Mouse (Mus musculus) intestine, embryonic 15.5 days (tissue): Measurements from ENCODE around the gene Fam120b. TPM values are rescaled to one million over a fixed set of nuclear protein-coding genes. Genes with fewer than 3 reads are reported as not detected.
"Not testable (repeated sequence)": the region's sequence is repeated elsewhere in the genome, so short reads cannot be mapped to it uniquely, and the experiment has no call there.

Experiments
- ATAC-seq: fragments of 200-750 bp; cut with Nextera tagmentation; 2 replicates; pipeline ENCODE4 v1.8.0; 2017; ENCODE audit warnings: moderate TSS enrichment, moderate library complexity
- H3K27ac ChIP-seq: fragments of 300-500 bp; sonication (generic); 2 replicates; pipeline ENCODE4 v1.5.1; 2015; ENCODE audit warnings: mild to moderate bottlenecking, inconsistent platforms
- H3K27me3 ChIP-seq: fragments of 300-500 bp; sonication (generic); replicated peaks from 2 replicates; pipeline ENCODE4 v1.6.1; 2015; ENCODE audit warnings: inconsistent platforms
- H3K36me3 ChIP-seq: fragments of 300-500 bp; sonication (generic); 2 replicates; pipeline ENCODE4 v1.6.1; 2015; ENCODE audit warnings: inconsistent platforms
- H3K4me1 ChIP-seq: fragments of 300-500 bp; sonication (generic); replicated peaks from 2 replicates; pipeline ENCODE4 v1.6.1; 2015; ENCODE audit warnings: inconsistent platforms
- H3K4me2 ChIP-seq: fragments of 300-500 bp; sonication (generic); replicated peaks from 2 replicates; pipeline ENCODE4 v1.6.1; 2015; ENCODE audit warnings: mild to moderate bottlenecking, inconsistent platforms
- H3K4me3 ChIP-seq: fragments of 300-500 bp; sonication (generic); replicated peaks from 2 replicates; pipeline ENCODE4 v1.5.1; 2015; ENCODE audit warnings: inconsistent platforms
- H3K9ac ChIP-seq: fragments of 300-500 bp; sonication (generic); 2 replicates; pipeline ENCODE4 v1.6.1; 2015; ENCODE audit warnings: inconsistent platforms
- H3K9me3 ChIP-seq: fragments of 300-500 bp; sonication (generic); 2 replicates; pipeline ENCODE4 v1.6.1; 2016; ENCODE audit warnings: inconsistent platforms
- WGBS: fragments of 180-500 bp; shearing (Covaris S2); methylation state at CpG from one replicate; pipeline ENCODE4 v1.1.7; 2015; 5-methylcytosine and 5-hydroxymethylcytosine counted together
- polyA plus RNA-seq: library from polyadenylated mRNA; unstranded; fragments of >200 nt; fragmentation: Nextera tagmentation; extraction: Ambion mirVana; gene quantifications from 2 replicates; pipeline ENCODE4 v1.2.1, GENCODE M21; 2015

Fam120b gene
- polyA plus RNA-seq, 1 experiment from 2014 or later: 26.9 TPM

DNA sequence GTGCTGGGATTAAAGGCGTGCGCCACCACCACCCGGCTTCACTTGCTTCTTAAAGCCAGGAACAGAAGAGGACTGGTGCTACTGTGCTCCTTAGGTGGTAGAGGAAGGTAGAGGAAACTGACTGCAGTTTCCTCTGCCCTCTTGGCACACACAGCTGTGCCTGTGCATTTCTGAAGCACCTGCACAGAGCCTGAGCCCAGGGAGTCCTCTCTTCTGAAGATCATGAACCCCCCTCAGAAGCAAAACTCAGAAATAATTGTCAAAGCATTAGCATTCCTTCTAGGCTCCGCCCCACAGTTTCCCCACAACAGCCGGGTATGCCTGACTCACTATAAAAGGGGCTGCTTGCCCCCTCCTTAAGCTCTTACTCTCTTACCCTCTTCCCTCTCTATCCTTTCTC, 51.8 kb downstream of the Fam120b start:
- Histone ChIP-seq H3K27me3 (no peaks in the 10 kb centered on the region), H3K4me1 (no peaks in the 10 kb centered on the region), H3K4me2 (no peak overlapping the region), H3K4me3 (no peak overlapping the region), H3K9me3 (no peaks in the 10 kb centered on the region), H3K27ac (no peak overlapping the region), H3K36me3 (no peaks in the 10 kb centered on the region), H3K9ac (no peak overlapping the region)
- ATAC-seq: no peak
- 70% methylated on average over 5 of the region's 5 CpGs for WGBS

DNA sequence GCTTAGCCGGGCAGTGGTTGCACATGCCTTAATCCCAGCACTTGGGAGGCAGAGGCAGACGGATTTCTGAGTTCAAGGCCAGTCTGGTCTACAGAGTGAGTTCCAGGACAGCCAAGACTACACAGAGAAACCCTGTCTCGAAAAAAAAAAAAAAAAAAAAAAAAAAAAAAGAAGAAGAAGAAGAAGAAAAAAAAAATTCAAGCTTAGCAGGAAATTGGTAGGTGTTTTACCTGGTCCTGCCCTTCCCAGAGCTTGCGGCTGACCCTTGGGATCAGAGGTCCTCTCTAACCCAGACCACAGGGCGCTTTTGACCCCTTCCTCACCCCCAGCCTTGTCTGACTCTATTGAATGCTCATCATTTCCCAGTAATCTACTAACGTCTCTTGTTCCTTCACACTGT, 53.1 kb downstream of the Fam120b start:
- not testable (repeated sequence) for H3K27me3 ChIP-seq, H3K27ac ChIP-seq, ATAC-seq, H3K9me3 ChIP-seq, H3K9ac ChIP-seq, H3K4me2 ChIP-seq, H3K4me1 ChIP-seq, H3K36me3 ChIP-seq, H3K4me3 ChIP-seq
- WGBS: 66% methylated on average over 6 of the region's 6 CpGs

DNA sequence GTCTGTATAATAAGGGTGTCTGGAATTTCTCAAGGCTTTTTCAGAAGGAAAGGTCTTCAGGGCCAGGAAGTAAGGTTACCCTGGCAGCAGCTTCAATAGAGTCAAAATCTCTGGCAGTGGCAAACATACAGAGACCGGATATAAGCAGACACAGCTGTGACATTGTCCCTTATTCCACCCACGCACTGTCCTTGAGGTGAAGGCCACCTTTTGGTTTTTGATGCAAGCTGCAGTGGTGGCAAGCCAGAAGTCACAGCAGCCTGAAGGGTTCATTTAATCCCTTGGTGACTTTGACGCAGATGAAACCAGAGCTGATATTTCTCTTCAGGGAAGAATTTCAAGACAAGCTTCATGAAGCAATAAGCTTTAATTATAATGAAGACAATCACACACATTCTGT, 53.6 kb downstream of the Fam120b start:
- H3K36me3 ChIP-seq: no peaks in the 10 kb centered on the region
- H3K4me3 ChIP-seq: no peak overlapping the region
- 61% methylated on average over 3 of the region's 3 CpGs for whole genome bisulfite sequencing
- H3K4me1 ChIP-seq: no peaks in the 10 kb centered on the region
- no peak overlapping the region for H3K9ac ChIP-seq
- ATAC-seq: no peak
- H3K27me3 ChIP-seq: no peaks in the 10 kb centered on the region
- no peak overlapping the region for H3K4me2 ChIP-seq
- no peaks in the 10 kb centered on the region for H3K9me3 ChIP-seq
- no peak overlapping the region for H3K27ac ChIP-seq

DNA sequence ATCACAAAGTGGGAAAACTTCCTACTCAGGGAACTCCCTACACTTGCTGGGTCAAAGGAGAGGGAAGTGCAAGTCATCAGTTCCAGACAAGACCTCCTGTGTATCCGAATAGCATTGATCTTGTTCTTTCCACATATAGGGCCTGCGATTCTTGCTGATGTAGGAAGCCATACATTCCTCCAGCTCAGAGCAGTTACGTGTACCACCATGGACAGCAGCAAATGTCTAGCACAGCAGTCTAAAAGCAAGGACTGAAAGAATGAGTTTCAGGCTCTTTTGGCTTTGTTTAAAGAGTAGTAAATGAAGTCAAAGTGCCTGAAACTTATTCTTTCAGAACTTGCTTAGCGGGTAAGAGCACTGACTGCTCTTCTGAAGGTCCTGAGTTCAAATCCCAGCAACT, 59.2 kb downstream of the Fam120b start:
- Histone ChIP-seq H3K27me3 (no peaks in the 10 kb centered on the region), H3K9me3 (no peaks in the 10 kb centered on the region), H3K4me3 (no peak overlapping the region), H3K9ac (no peak overlapping the region), H3K4me1 (no peaks in the 10 kb centered on the region), H3K27ac (no peak overlapping the region), H3K36me3 (no peaks in the 10 kb centered on the region), H3K4me2 (no peak overlapping the region)
- ATAC-seq: no peak
- WGBS: 66% methylated on average over 4 of the region's 4 CpGs

DNA sequence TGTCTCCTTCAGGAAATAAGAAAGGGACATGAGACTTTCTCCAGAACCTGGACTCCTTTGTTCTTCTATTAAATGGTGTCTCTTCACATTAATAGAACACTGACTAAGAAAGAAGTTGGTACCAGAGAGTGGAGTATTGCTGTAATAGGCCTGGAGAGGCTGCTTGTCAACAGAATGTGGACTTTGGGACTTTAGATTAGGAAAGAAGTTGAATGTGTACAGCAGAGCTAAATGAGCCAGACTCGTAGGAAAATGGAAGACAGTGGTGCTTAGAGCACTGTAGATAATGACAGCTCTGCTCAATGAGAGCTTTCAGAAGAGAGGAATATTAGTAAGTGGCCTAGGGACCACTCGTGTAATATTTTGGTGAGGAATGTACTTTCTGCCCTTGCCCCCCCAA, 60.6 kb downstream of the Fam120b start:
- H3K27ac ChIP-seq: no peak overlapping the region
- no peaks in the 10 kb centered on the region for H3K27me3 ChIP-seq
- H3K4me1 ChIP-seq: no peaks in the 10 kb centered on the region
- H3K36me3 ChIP-seq: no peaks in the 10 kb centered on the region
- peak; percentile 67 for ATAC-seq
- H3K9ac ChIP-seq: no peak overlapping the region
- H3K9me3 ChIP-seq: no peaks in the 10 kb centered on the region
- H3K4me2 ChIP-seq: no peak overlapping the region
- 71% methylated on average over 2 of the region's 2 CpGs for WGBS
- H3K4me3 ChIP-seq: no peak overlapping the region

DNA sequence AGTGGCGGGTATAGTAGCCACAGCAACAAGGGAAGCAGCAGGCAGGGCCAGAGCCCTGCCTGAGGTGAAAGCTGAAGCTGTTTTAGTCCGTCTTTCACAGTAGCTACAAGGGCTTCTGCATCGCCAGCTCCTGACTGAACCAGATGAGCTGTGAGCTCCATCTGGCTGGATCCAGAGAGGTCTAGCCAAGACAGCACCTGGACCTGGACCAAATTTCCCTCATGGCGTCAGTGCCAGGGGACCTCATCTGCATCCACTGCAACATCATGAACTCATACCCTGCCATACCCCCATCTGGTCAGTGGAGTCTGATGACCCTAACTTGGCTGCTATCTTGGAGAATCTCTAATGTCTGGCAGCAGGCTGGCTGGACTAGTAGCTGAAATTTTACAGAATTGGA, 63.8 kb downstream of the Fam120b start:
- Histone ChIP-seq H3K27ac (no peak overlapping the region), H3K4me2 (no peak overlapping the region), H3K9ac (no peak overlapping the region), H3K36me3 (no peaks in the 10 kb centered on the region), H3K4me1 (no peaks in the 10 kb centered on the region), H3K4me3 (no peak overlapping the region), H3K27me3 (no peaks in the 10 kb centered on the region), H3K9me3 (no peaks in the 10 kb centered on the region)
- no peak for ATAC-seq
- WGBS: 87% methylated on average over 4 of the region's 4 CpGs

DNA sequence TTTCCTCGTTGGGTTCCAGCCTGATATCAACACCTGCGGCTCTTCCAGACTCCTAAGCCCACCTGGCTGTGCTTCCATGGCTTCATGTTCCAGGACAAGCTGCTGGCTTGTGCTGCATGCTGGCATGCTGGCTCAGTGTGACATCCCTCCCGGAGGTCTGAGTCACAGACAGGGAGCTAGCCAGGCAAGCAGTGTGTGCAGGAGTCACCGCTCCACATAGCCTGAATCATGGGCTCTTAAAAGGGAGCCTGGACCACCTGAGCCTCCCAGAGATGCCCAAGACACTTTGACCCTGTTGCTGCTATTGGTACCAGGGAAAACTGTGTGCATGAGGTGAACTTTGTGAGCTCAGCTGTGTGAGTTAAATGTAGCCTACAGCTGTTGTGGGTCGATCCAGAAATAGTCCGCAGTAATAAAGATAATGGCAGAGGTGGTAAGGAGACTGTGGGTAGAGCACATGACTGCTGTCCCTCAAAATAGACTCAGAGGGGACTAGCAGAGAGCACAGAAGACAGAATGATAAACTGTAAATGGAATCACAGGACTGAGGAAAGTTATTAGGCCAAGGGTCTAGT, 66.0 kb downstream of the Fam120b start:
- WGBS: 89% methylated on average over 6 of the region's 6 CpGs
- H3K4me1 ChIP-seq: no peaks in the 10 kb centered on the region
- ATAC-seq: peak; percentile 28; the same call in 1 of the 2 replicates
- no peak overlapping the region for H3K4me2 ChIP-seq
- H3K36me3 ChIP-seq: no peaks in the 10 kb centered on the region
- no peak overlapping the region for H3K9ac ChIP-seq
- H3K4me3 ChIP-seq: no peak overlapping the region
- H3K27ac ChIP-seq: no peak overlapping the region
- no peaks in the 10 kb centered on the region for H3K9me3 ChIP-seq
- no peaks in the 10 kb centered on the region for H3K27me3 ChIP-seq

DNA sequence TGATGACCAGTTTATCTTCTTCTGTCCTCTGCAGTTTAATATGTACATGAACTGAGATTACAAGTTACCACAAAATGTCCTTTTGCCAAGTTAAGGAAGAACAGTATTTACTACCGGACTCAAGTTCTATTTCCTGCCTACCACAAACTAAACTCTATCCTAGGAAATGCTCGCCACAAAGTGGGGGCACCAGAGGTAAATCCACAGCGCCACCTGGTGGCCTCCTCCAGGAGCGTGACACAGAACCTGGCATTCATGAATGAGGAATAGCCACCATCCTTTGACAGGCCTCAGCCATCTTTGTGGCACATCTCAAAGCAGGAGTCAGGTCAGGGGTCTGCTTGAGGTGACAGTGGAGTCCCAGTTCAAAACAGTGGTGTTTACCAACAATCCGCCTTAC, 71.7 kb downstream of the Fam120b start:
- peak; percentile 62; the same call in 1 of the 2 replicates for ATAC-seq
- H3K9ac ChIP-seq: no peak overlapping the region
- no peaks in the 10 kb centered on the region for H3K27me3 ChIP-seq
- WGBS: 25% methylated on average over 5 of the region's 5 CpGs
- H3K4me1 ChIP-seq: no peaks in the 10 kb centered on the region
- H3K27ac ChIP-seq: no peak overlapping the region
- H3K4me2 ChIP-seq: no peak overlapping the region
- no peaks in the 10 kb centered on the region for H3K9me3 ChIP-seq
- no peak overlapping the region for H3K4me3 ChIP-seq
- peaks cover 10% of the 10 kb centered on the region; the same call in 1 of the 2 replicates for H3K36me3 ChIP-seq

DNA sequence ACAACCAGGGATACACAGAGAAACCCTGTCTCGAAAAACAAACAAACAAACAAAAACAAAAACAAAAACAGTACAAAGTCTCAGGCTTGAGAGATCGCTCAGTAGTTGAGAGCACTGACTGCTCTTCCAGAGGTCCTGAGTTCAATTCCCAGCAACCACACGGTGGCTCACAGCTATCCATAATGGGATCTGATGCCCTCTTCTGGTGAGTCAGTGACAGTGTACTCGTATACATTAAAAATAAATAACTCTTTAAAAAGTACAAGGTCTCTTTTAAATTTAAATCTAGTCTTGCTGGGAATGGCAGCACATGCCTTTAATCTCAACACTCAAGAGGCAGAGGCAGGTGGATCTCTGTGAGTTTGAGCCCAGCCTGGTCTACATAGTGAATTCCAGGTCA, 76.7 kb downstream of the Fam120b start:
- Histone ChIP-seq H3K27me3 (no peaks in the 10 kb centered on the region), H3K4me2 (no peak overlapping the region), H3K27ac (no peak overlapping the region), H3K4me3 (no peak overlapping the region), H3K9ac (no peak overlapping the region), H3K9me3 (no peaks in the 10 kb centered on the region), H3K4me1 (no peaks in the 10 kb centered on the region), H3K36me3 (peaks cover 40% of the 10 kb centered on the region)
- ATAC-seq: no peak
- WGBS: 89% methylated on average over 4 of the region's 4 CpGs

Other genes starting within 250 kb of the Fam120b start
- gene Dll1, start 19.3 kb upstream of the Fam120b start, polyA plus RNA-seq: 20.7 and 23.3 TPM in 2 replicates
- gene Psmb1, start 103.5 kb downstream of the Fam120b start, polyA plus RNA-seq: 258 and 264 TPM in 2 replicates
- 36.3 and 42.2 TPM in 2 replicates for gene Tbp, start 103.7 kb downstream of the Fam120b start, polyA plus RNA-seq
- 49.9 and 57.0 TPM in 2 replicates for gene Pdcd2, start 131.1 kb downstream of the Fam120b start, polyA plus RNA-seq
- 1.2 and 2.2 TPM in 2 replicates for gene Prdm9, start 168.2 kb downstream of the Fam120b start, polyA plus RNA-seq